Mouse (Mus musculus) C2C12 (cell line): ENCODE data around the gene Ccr9.

Experiments
- CEBPB ChIP-seq: IDR thresholded peaks from one replicate; pipeline ENCODE4 v1.6.1; 2011; ENCODE audit warnings: low read depth, mild to moderate bottlenecking, control low read depth, moderate library complexity
- CTCF ChIP-seq: IDR thresholded peaks from one replicate; pipeline ENCODE4 v1.5.1; 2011; ENCODE audit not compliant: control insufficient read depth, insufficient read depth, insufficient read length
- MAX ChIP-seq: IDR thresholded peaks from one replicate; pipeline ENCODE4 v1.6.1; 2011; ENCODE audit warnings: mild to moderate bottlenecking, control low read depth

DNA sequence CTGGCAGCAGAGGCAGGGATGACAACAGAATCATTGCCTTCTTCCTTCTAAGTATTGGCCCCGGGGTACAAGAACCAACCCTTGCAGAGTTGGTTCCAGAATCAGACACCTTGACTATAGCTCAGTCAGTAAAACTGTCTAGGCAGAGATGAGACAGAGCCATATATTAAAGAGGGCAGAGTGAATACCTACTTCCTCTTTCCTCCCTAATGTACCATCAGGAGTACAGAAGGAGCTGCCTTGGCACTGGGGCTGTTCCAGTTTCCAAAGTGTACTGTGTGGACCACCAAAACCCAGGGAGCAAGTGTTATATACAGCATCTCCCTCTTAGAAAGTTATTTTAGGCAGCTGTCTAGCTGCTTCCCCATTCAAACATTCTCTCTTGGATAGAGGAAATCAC, 123.3 kb downstream of the Ccr9 start:
- TF ChIP-seq CTCF (no peak), MAX (no peak), CEBPB (no peak)
